Mouse (Mus musculus) intestine, embryonic 15.5 days (tissue): Measurements from ENCODE around the gene Cd83. TPM values are rescaled to one million over a fixed set of nuclear protein-coding genes. Genes with fewer than 3 reads are reported as not detected.

ENCODE experiments used
- ATAC-seq: fragments of 200-750 bp; cut with Nextera tagmentation; 2 replicates; pipeline ENCODE4 v1.8.0; 2017; ENCODE audit warnings: moderate TSS enrichment, moderate library complexity
- H3K27ac ChIP-seq: fragments of 300-500 bp; sonication (generic); 2 replicates; pipeline ENCODE4 v1.5.1; 2015; ENCODE audit warnings: mild to moderate bottlenecking, inconsistent platforms
- H3K27me3 ChIP-seq: fragments of 300-500 bp; sonication (generic); replicated peaks from 2 replicates; pipeline ENCODE4 v1.6.1; 2015; ENCODE audit warnings: inconsistent platforms
- H3K36me3 ChIP-seq: fragments of 300-500 bp; sonication (generic); 2 replicates; pipeline ENCODE4 v1.6.1; 2015; ENCODE audit warnings: inconsistent platforms
- H3K4me1 ChIP-seq: fragments of 300-500 bp; sonication (generic); replicated peaks from 2 replicates; pipeline ENCODE4 v1.6.1; 2015; ENCODE audit warnings: inconsistent platforms
- H3K4me2 ChIP-seq: fragments of 300-500 bp; sonication (generic); replicated peaks from 2 replicates; pipeline ENCODE4 v1.6.1; 2015; ENCODE audit warnings: mild to moderate bottlenecking, inconsistent platforms
- H3K4me3 ChIP-seq: fragments of 300-500 bp; sonication (generic); replicated peaks from 2 replicates; pipeline ENCODE4 v1.5.1; 2015; ENCODE audit warnings: inconsistent platforms
- H3K9ac ChIP-seq: fragments of 300-500 bp; sonication (generic); 2 replicates; pipeline ENCODE4 v1.6.1; 2015; ENCODE audit warnings: inconsistent platforms
- H3K9me3 ChIP-seq: fragments of 300-500 bp; sonication (generic); 2 replicates; pipeline ENCODE4 v1.6.1; 2016; ENCODE audit warnings: inconsistent platforms
- WGBS: fragments of 180-500 bp; shearing (Covaris S2); methylation state at CpG from one replicate; pipeline ENCODE4 v1.1.7; 2015; 5-methylcytosine and 5-hydroxymethylcytosine counted together
- polyA plus RNA-seq: library from polyadenylated mRNA; unstranded; fragments of >200 nt; fragmentation: Nextera tagmentation; extraction: Ambion mirVana; gene quantifications from 2 replicates; pipeline ENCODE4 v1.2.1, GENCODE M21; 2015

Gene Cd83
- polyA plus RNA-seq, 1 experiment from 2014 or later, result 9.1 TPM

DNA sequence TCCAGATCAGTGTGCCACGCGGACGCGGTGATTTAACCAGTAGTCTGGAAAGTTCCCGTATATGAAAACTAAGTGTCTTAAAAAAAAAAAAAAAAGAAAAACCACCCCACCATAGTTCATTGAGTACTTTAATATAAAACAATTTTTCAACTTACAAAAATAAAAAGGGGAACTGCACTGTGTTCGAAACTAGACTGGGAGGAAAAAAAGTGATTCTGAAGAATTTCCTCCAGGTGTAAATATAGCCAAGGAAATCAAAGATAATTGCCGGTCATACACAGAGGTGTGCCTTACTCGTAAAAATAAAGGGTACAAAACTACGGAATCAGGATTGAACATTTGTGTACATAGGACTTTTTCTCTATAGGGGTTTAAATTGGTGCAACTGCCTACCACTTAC is 21.7 kb upstream of the Cd83 start:
- H3K4me2 ChIP-seq, result no peak overlapping the region
- no peaks in the 10 kb centered on the region for H3K4me1 ChIP-seq
- H3K9me3 ChIP-seq, result no peaks in the 10 kb centered on the region
- no peak overlapping the region for H3K27ac ChIP-seq
- no peak overlapping the region for H3K9ac ChIP-seq
- no peaks in the 10 kb centered on the region for H3K27me3 ChIP-seq
- no peak for ATAC-seq
- no peaks in the 10 kb centered on the region for H3K36me3 ChIP-seq
- H3K4me3 ChIP-seq, result no peak overlapping the region
- 87% methylated on average over 9 of the region's 9 CpGs for WGBS

GRCm38 (mm10) chr13:43763301-43763994 is 21.1 kb upstream of the Cd83 start:
- H3K4me1 ChIP-seq, result no peaks in the 10 kb centered on the region
- no peak overlapping the region for H3K9ac ChIP-seq
- no peaks in the 10 kb centered on the region for H3K9me3 ChIP-seq
- ATAC-seq, result no peak
- H3K27me3 ChIP-seq, result no peaks in the 10 kb centered on the region
- no peak overlapping the region for H3K4me3 ChIP-seq
- H3K36me3 ChIP-seq, result no peaks in the 10 kb centered on the region
- H3K27ac ChIP-seq, result no peak overlapping the region
- no peak overlapping the region for H3K4me2 ChIP-seq
- 93% methylated on average over 12 of the region's 12 CpGs for WGBS

- H3K9ac ChIP-seq, result no peak overlapping the region
- no peaks in the 10 kb centered on the region for H3K4me1 ChIP-seq
- no peaks in the 10 kb centered on the region for H3K9me3 ChIP-seq
- no peaks in the 10 kb centered on the region for H3K27me3 ChIP-seq
- 65% methylated on average over 8 of the region's 8 CpGs for WGBS
- no peak overlapping the region for H3K4me2 ChIP-seq
- no peak for ATAC-seq
- H3K36me3 ChIP-seq, result no peaks in the 10 kb centered on the region
- no peak overlapping the region for H3K4me3 ChIP-seq
- no peak overlapping the region for H3K27ac ChIP-seq
These were observed 20.5 kb upstream of the Cd83 start for GRCm38 (mm10) chr13:43763995-43764579.

- Histone ChIP-seq H3K27ac (no peak overlapping the region), H3K4me3 (no peak overlapping the region), H3K9ac (no peak overlapping the region), H3K4me1 (no peaks in the 10 kb centered on the region), H3K9me3 (no peaks in the 10 kb centered on the region), H3K27me3 (no peaks in the 10 kb centered on the region), H3K36me3 (no peaks in the 10 kb centered on the region), H3K4me2 (no peak overlapping the region)
- no peak for ATAC-seq
- 83% methylated on average over 11 of the region's 11 CpGs for WGBS
These were observed 19.2 kb upstream of the Cd83 start for GRCm38 (mm10) chr13:43765293-43765814.

GRCm38 (mm10) chr13:43766786-43767680 is 17.5 kb upstream of the Cd83 start:
- no peaks in the 10 kb centered on the region for H3K36me3 ChIP-seq
- H3K9ac ChIP-seq, result no peak overlapping the region
- no peak for ATAC-seq
- no peak overlapping the region for H3K4me2 ChIP-seq
- WGBS, result 76% methylated on average over 7 of the region's 7 CpGs
- no peak overlapping the region for H3K4me3 ChIP-seq
- no peaks in the 10 kb centered on the region for H3K27me3 ChIP-seq
- H3K4me1 ChIP-seq, result no peaks in the 10 kb centered on the region
- no peaks in the 10 kb centered on the region for H3K9me3 ChIP-seq
- no peak overlapping the region for H3K27ac ChIP-seq

- Histone ChIP-seq H3K4me1 (0 out of 2 replicates have a peak, but pooled peaks cover 6% of the 10 kb centered on the region), H3K4me2 (no peak overlapping the region), H3K27me3 (no peaks in the 10 kb centered on the region; the same call in 1 of the 2 replicates), H3K27ac (no peak overlapping the region), H3K4me3 (no peak overlapping the region), H3K36me3 (no peaks in the 10 kb centered on the region), H3K9me3 (no peaks in the 10 kb centered on the region), H3K9ac (no peak overlapping the region)
- 92% methylated on average over 6 of the region's 6 CpGs for WGBS
- ATAC-seq, result no peak
These were observed 11.6 kb upstream of the Cd83 start for GRCm38 (mm10) chr13:43773020-43773419.

GRCm38 (mm10) chr13:43773965-43774566 is 10.5 kb upstream of the Cd83 start:
- Histone ChIP-seq H3K4me3 (no peak overlapping the region), H3K27me3 (no peaks in the 10 kb centered on the region; the same call in 1 of the 2 replicates), H3K9me3 (no peaks in the 10 kb centered on the region), H3K4me2 (no peak overlapping the region), H3K4me1 (0 out of 2 replicates have a peak, but pooled peaks cover 6% of the 10 kb centered on the region), H3K36me3 (no peaks in the 10 kb centered on the region), H3K9ac (no peak overlapping the region), H3K27ac (no peak overlapping the region)
- 0 out of 2 replicates have a peak, but pooled peaks have one; percentile 23 for ATAC-seq
- WGBS, result 56% methylated on average over 15 of the region's 15 CpGs

GRCm38 (mm10) chr13:43774605-43775426 is 9.8 kb upstream of the Cd83 start:
- Histone ChIP-seq H3K27me3 (no peaks in the 10 kb centered on the region; the same call in 1 of the 2 replicates), H3K4me2 (no peak overlapping the region), H3K9me3 (no peaks in the 10 kb centered on the region), H3K9ac (no peak overlapping the region), H3K4me1 (0 out of 2 replicates have a peak, but pooled peaks cover 6% of the 10 kb centered on the region), H3K27ac (no peak overlapping the region), H3K36me3 (no peaks in the 10 kb centered on the region), H3K4me3 (no peak overlapping the region)
- WGBS, result 74% methylated on average over 13 of the region's 13 CpGs
- ATAC-seq, result no peak

DNA sequence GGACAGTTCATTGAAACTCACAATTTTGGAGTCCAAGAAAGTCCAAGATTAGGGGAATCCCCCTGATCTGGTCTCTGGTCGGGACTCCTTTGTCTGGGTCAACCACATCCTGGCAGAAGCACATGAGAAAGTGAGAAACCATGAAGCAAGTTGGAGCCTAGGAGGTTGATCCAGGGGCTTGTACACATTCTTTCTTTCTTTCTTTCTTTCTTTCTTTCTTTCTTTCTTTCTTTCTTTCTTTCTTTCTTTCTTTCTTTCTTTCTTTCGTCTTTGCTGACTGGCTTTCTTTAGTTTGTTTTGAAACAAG is 9.2 kb upstream of the Cd83 start:
- no peak overlapping the region for H3K9ac ChIP-seq
- 0 out of 2 replicates have a peak, but pooled peaks cover 6% of the 10 kb centered on the region for H3K4me1 ChIP-seq
- no peaks in the 10 kb centered on the region for H3K36me3 ChIP-seq
- no peak overlapping the region for H3K4me3 ChIP-seq
- H3K4me2 ChIP-seq, result no peak overlapping the region
- no peak for ATAC-seq
- no peaks in the 10 kb centered on the region for H3K9me3 ChIP-seq
- no peak overlapping the region for H3K27ac ChIP-seq
- WGBS, result 83% methylated on average over 2 of the region's 2 CpGs
- no peaks in the 10 kb centered on the region; the same call in 1 of the 2 replicates for H3K27me3 ChIP-seq

- ATAC-seq, result no peak
- no peaks in the 10 kb centered on the region for H3K9me3 ChIP-seq
- no peaks in the 10 kb centered on the region; the same call in 1 of the 2 replicates for H3K27me3 ChIP-seq
- H3K4me3 ChIP-seq, result no peak overlapping the region
- H3K9ac ChIP-seq, result no peak overlapping the region
- H3K4me2 ChIP-seq, result no peak overlapping the region
- WGBS, result 73% methylated on average over 9 of the region's 9 CpGs
- H3K36me3 ChIP-seq, result no peaks in the 10 kb centered on the region
- 0 out of 2 replicates have a peak, but pooled peaks cover 6% of the 10 kb centered on the region for H3K4me1 ChIP-seq
- no peak overlapping the region for H3K27ac ChIP-seq
These were observed 7.1 kb upstream of the Cd83 start for GRCm38 (mm10) chr13:43777321-43778002.
